Mouse (Mus musculus) CH12.LX (cell line): ENCODE measurements at regions not wholly inside any gene's neighbourhood (a gene's known extent, or its start where the extent isn't known, plus 50 kb on each side); places are given as distances from the start of the nearest gene placed in this dataset.

Experiments used
- DNase-seq: peaks from one replicate; pipeline ENCODE4 v3.0.0-alpha.2; 2013; ENCODE audit errors: extremely low read depth
- H3K27ac ChIP-seq: 2 replicates; pipeline ENCODE4 v1.5.1; 2012; ENCODE audit warnings: low read depth, mild to moderate bottlenecking, control low read depth, moderate library complexity; ENCODE audit not compliant: insufficient read depth
- H3K27me3 ChIP-seq: replicated peaks from 2 replicates; pipeline ENCODE3; 2012; ENCODE audit warnings: inconsistent platforms
- H3K36me3 ChIP-seq, 2 experiments: replicated peaks in 1 of 2; 2 replicates each; pipeline versions ENCODE3 to v1.6.1; 2012; ENCODE audit warnings: inconsistent platforms in 1 of 2, low read length in 1 of 2, mild to moderate bottlenecking in 1 of 2, mixed read lengths in 1 of 2, moderate library complexity in 1 of 2; ENCODE audit not compliant: control insufficient read depth in 1 of 2, insufficient read depth in 1 of 2
- H3K4me1 ChIP-seq, 2 experiments: 2 replicates each; pipeline ENCODE4 v1.6.1; 2012; ENCODE audit warnings: inconsistent platforms in 1 of 2, moderate library complexity in 1 of 2; ENCODE audit not compliant: insufficient read depth in 2 of 2, control insufficient read depth in 1 of 2
- H3K4me2 ChIP-seq: 2 replicates; pipeline ENCODE4 v1.6.1; 2012; ENCODE audit warnings: low read depth, mild to moderate bottlenecking, control low read depth; ENCODE audit not compliant: poor library complexity, insufficient read depth, severe bottlenecking
- H3K4me3 ChIP-seq, 3 experiments: fragments of 150-350 bp in 1 of 3; sonication (generic) in 1 of 3; replicated peaks in 1 of 3; 2 replicates each; pipeline versions ENCODE3 to v1.5.1; 2011 to 2012; ENCODE audit warnings: low read depth in 2 of 3, low read length in 2 of 3, mild to moderate bottlenecking in 2 of 3, moderate library complexity in 2 of 3, control low read depth in 1 of 3, improper control_type of control experiment in 1 of 3, inconsistent platforms in 1 of 3, mixed read lengths in 1 of 3; ENCODE audit not compliant: poor library complexity in 1 of 3
- H3K79me2 ChIP-seq: replicated peaks from 2 replicates; pipeline ENCODE4 v1.6.1; 2012; ENCODE audit warnings: mild to moderate bottlenecking, moderate library complexity; ENCODE audit not compliant: control insufficient read depth, poor library complexity, insufficient read depth, severe bottlenecking; ENCODE audit errors: extremely low read depth
- H3K9ac ChIP-seq: 2 replicates; pipeline ENCODE4 v1.6.1; 2012; ENCODE audit warnings: low read depth, mild to moderate bottlenecking, control low read depth, moderate library complexity; ENCODE audit not compliant: insufficient read depth
- H3K9me3 ChIP-seq: replicated peaks from 2 replicates; pipeline ENCODE3; 2012; ENCODE audit warnings: low read length, inconsistent platforms, mixed read lengths
- EP300 ChIP-seq: IDR thresholded peaks from 2 replicates; pipeline ENCODE4 v1.6.1; 2011; ENCODE audit warnings: low read length, improper control_type of control experiment
- POLR2A ChIP-seq: IDR thresholded peaks from 2 replicates; pipeline ENCODE4 v1.6.1; 2011; ENCODE audit warnings: low read depth, mild to moderate bottlenecking, improper control_type of control experiment, low read length
- dilution Hi-C: fragments of 300-500 bp; cut with MboI; formaldehyde crosslinking; loops from 2 replicates; pipeline ENCODE4 v1.14.3; 2020; ENCODE audit warnings: low sequenced_read_pairs; ENCODE audit not compliant: extremely low pct_unique_long_range_greater_than_20kb, extremely low pct_ligation_motif_present
- in situ Hi-C: fragments of 300-500 bp; cut with MboI; formaldehyde crosslinking; loops from 3 replicates; pipeline ENCODE4 v1.14.3; 2019; ENCODE audit warnings: low sequenced_read_pairs, low pct_ligation_motif_present, low pct_unique_long_range_greater_than_20kb, mixed read lengths

GRCm38 (mm10) chr11:109878931-109879330, 51.1 kb upstream of the 1700012B07Rik start:
- no peak for DNase-seq
- Histone ChIP-seq H3K9me3 (peaks cover 10% of the 10 kb centered on the region), H3K9ac (no peak overlapping the region), H3K27ac (no peak overlapping the region)
- 0 out of 2 replicates have a peak, but pooled peaks have one; percentile 11 for TF ChIP-seq EP300
- no peak for TF ChIP-seq POLR2A
- TF ChIP-seq, all 38 proteins: peak for 1
- H3K4me2 ChIP-seq: no peak overlapping the region
- in situ Hi-C loops: loop anchor here (5.0 to 25.0 kb wide), 3 partner anchors 226 to 608 kb away; no protein-coding TSS in a partner anchor
- no peaks in the 10 kb centered on the region for H3K79me2 ChIP-seq
- H3K27me3 ChIP-seq: no peaks in the 10 kb centered on the region
- H3K4me1 ChIP-seq: peaks cover 19 to 30% of the 10 kb centered on the region in 2 experiments
- dilution Hi-C loops: no loop called here
- no peaks in the 10 kb centered on the region for H3K36me3 ChIP-seq
- H3K4me3 ChIP-seq: no peak overlapping the region
